Mouse (Mus musculus) granulocyte monocyte progenitor cell, adult 5-6 weeks (primary cell): Measurements from ENCODE around the gene Dock7. TPM values are rescaled to one million over a fixed set of nuclear protein-coding genes. Genes with fewer than 3 reads are reported as not detected.
A peak's percentile ranks its signal among the peaks of the same experiment; 100 is the strongest.

ENCODE experiments used
- ATAC-seq: replicated peaks from 2 replicates; pipeline ENCODE4 v1.8.0; 2016; ENCODE audit warnings: mild to moderate bottlenecking, moderate TSS enrichment, inconsistent platforms; ENCODE audit not compliant: poor library complexity, severe bottlenecking
- total RNA-seq, 2 experiments: library from RNA; stranded (forward) in 1 of 2; stranded (reverse) in 1 of 2; fragments of 200-712, 200-1000 nt in 1 of 2; fragments of >200 nt in 1 of 2; fragmentation: Nextera tagmentation in 1 of 2; gene quantifications; 2 replicates each; pipeline ENCODE4 v1.2.3; 2014 to 2017

Dock7 gene
- total RNA-seq (2014; fragmentation: Nextera tagmentation): 15.6 and 35.3 TPM in 2 replicates
- total RNA-seq (2017): 18.4 and 26.2 TPM in 2 replicates

GRCm38 (mm10) chr4:99120211-99121122, at the start of gene Dock7:
Dock7 (minus strand) TSS chr4:99120915.
- peak; percentile 87 for ATAC-seq

DNA sequence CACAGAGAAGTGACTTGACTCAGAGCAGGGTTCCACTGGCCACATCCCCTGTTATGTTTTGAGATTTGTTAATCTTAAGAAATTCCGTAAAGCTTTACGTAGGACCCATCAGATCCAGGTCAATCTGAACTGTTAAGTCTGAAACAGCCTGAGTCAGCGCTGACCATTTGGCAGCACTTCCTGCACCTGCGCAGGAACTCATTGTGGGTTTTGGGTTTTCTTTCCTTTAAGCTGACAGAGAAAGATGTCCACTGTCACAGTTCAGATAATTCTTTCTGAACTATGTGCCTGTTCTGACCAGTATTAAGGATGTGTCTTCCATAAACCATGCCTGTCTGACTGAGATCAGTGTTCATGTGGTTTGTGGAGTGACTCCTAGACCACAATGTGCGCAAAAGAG, 48.2 kb upstream of the Dock7 start:
- no peak for ATAC-seq

DNA sequence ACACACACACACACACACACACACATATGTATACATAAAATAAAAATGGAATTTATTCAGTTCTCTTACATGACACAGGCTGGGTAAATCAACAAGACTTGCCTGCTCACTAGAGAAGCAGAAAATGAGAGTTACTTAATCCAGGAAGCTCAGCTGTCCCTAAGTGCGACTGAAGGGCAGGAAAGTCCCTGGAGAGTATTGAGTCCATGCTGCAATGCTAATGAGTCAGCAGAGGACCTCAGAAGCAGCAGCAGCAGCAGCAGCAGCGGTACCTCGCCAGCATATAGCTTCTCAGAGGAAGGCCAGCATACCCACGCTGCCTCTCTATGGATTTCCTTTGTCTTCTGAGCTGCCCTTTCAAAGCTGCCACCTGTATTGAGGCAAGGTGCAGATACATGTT, 42.8 kb upstream of the Dock7 start:
- ATAC-seq: peak; percentile 95

DNA sequence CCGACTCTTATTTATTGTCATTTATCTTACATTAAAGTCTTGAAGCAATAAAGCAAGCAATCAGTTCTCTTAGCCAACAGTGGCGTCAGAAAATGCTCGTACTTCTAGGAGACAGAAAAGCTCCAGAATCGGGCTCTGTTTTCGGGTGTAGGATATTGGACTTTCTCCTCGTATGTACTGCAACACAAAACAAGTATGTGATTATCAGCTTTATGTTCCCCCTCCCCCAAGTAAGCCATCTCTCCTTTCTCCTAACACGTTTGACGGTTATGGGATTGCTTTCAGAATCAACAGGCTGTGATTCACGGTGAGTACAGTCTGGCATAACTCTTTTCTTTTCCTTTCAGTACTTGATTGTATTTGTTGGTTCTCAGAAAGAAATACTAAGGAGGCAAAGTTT, 42.3 kb upstream of the Dock7 start:
- no peak for ATAC-seq

- ATAC-seq: no peak
These were observed 40.8 kb upstream of the Dock7 start for GRCm38 (mm10) chr4:99161457-99161971.

GRCm38 (mm10) chr4:99160899-99161298, 40.2 kb upstream of the Dock7 start:
- ATAC-seq: no peak

DNA sequence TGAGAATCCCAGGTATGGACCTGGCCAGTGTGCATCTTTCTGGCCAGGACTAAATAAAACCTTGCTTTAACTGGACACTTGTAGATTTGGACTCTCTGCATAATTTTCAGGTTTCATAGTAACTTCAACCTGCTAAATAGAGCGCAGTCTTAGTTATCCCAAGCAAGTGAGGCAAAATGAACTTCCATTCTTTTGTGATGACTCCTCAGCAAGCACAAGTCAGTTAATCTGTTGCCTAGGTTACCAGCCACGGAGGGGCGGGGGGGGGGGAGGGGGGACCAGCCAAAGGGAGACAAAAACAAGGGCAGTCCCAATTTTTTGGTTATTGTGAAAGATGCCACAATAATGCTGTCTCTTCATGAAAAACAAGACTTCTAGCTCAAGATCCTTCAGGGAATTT, 39.7 kb upstream of the Dock7 start:
- ATAC-seq: no peak

DNA sequence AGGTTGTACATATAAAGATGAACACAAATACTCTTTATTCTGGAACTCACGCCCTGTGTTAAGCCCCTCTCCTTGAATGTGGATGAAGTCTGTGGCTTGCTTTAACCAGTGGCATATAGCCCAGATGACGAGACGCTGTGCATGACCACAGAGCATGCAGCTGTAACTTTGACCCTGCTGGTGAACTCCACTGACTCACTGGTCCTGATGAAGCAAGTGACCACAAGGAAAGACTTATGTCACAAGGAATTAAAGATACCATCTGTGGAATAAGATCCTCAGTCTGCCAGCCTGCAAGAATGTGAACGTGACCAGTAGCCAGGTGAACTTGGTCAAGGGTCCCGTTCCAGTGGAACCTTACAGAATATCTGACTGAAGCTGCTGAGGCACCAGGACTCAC, 37.8 kb upstream of the Dock7 start:
- peak; percentile 83 for ATAC-seq

DNA sequence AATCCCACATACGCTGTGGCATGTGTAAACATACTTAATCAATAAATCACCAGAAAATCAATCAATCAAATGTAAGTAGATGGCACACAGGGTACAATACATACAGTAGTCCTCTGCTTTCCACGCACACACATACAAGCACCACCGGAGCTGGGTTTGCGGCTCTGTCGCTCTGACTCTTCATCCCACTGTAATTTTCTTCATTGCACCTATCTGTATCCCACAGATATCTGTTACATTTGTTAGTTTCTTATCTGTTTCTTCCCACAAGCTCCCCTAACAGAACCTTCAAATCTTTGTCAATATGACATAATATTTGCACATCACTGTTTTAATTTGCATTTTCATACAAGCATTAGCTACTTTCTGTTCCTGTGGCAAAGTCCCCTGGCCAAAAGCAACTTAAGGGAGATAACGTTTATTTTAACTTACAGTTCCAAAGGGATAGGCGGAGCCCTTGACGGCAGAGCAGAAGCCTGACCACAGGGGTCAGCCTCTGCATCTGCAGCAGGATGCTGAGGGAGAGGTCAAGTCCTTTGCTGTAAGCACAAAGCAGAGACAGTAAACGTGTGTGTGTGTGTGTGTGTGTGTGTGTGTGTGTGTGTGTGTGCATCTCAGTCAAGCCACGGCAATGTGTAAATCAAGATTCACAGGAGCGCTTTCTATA, 36.1 kb upstream of the Dock7 start:
- ATAC-seq: no peak

DNA sequence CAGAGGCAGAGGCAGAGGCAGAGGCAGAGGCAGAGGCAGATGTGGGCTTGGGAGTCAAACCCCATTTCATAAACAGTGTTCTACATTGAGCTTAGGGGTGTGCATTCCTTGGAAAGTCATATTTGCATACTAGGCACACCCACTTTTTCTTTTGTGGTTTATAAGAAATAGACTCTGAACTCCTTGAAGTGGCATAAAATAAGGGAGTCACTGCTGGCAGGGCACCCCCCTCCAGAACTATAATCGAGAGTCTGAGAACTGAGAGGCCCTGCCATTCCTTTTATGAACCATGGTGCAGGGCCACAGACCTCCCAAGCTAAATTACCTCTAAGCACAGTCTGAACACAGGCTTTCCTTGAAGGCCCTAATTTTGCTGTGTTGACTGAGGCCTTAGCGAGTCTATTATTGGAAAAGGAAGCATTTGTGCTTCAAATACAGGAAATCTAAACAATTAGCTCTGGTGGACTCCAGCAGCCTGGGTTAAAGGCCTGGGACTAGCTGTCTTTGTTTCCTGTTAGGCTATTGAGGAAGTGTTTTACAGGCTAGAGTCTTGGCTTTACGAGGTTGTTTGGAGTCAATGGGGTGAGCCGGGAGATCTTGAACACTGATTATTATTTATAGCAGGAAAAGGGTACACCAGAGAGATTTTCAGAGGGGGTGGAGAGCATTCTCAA, 31.3 kb upstream of the Dock7 start:
- peak; percentile 46 for ATAC-seq

DNA sequence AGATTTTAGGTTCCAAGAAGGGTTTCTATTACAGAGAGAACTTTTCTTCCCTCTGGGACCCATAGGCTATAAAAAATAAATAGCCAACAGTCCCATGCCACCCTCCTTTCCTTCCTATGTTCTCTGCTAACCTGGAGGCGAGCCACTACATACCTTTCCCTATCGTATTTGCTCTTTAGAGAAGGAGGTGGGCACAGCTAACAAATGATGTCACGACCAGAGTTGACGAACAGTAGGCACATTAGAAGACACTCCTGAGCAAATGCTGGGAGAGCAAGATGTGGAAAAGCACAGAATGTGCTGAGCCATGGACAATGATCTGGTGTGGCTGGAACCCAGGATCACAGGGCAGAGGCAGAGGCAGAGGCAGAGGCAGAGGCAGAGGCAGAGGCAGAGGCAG, 30.7 kb upstream of the Dock7 start:
- ATAC-seq: no peak

- no peak for ATAC-seq
These were observed 22.6 kb upstream of the Dock7 start for GRCm38 (mm10) chr4:99143323-99143722.

DNA sequence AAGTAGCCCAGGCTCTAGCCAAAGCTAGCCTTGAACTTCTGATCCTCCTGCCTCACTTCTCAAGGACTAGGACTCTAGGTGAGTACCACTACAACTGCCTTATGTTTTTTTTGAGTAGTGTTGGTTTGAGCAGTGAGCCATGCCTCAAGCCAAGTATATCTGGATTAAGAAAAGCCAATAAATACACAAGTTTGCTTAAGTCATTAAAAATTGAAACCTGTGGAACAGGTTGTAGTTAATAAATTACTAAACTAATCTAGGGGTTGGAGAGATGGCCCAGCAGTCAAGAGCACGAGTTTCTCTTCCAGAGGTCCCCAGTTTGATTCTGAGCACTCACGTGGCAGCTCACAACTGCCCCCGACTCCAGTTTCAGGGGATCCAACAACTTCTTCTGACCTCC, 20.9 kb upstream of the Dock7 start:
- ATAC-seq: no peak

DNA sequence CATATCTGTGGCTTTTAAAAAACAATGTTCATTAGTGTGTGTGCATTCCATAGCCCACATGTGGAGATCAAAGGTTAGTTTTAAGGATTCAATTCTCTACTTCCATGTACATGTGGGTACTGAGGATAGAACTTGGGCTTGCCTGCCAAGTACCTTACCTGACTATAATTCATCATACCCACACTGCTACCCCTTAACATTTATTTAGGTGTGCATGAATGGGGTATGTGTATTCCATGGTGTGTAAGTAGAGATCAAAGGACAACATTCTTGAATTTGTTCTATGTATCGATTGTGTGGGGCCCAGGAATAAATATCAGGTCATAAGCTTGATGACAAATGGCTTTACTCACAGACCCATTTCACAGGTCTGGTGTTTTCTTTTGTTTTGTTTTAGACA, 20.5 kb upstream of the Dock7 start:
- no peak for ATAC-seq

DNA sequence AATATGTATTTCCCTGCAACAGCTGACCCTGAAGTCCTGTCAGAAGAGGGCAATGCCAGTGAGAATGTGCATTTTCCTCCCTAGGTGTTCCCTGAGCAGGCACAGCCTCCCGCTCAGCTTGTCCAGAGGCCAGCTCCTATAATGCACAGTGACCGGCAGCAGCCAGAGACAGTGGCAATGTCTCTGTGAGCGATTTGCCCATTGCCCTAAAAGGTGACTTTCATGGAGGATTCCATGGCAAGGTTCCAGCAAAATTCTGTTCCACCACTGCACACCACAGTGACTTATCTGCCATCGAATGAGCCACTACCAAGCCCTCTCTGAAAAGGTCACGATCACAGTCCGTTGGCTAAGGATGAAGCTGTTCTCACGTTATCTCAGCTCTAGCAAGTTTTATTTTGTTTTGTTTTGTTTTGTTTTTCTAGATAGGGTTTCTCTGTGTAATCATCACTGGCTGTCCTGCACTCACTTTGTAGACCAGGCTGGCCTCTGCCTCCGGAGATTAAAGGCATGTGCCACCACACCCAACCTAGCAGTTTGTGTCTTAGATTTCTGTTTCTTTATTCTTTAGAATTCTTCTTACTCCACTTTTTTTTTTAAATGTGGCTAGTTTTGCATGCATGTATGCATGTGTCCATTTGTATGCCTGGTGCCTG, 17.4 kb upstream of the Dock7 start:
- ATAC-seq: no peak

DNA sequence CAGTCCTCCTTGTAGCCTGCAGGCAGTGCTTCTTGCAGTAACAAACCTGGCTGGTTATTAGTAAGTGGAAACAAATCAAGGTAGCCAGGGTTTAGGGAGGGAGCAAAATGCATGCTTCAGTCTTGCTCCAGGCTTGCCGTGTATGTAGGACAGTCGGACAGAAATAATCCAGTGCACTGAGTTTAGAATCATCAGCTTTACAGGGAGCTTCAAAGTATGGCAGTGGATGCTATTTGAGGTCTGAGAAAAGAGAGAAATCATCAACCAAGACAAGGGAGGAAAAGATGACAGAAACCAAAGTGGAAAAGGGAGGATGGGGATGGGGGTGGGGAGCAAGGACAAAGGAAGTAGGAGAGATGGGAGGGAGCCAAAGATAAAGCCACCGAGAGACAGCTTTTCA, 13.8 kb upstream of the Dock7 start:
- ATAC-seq: no peak

GRCm38 (mm10) chr4:99133326-99133725, 12.6 kb upstream of the Dock7 start:
- no peak for ATAC-seq

DNA sequence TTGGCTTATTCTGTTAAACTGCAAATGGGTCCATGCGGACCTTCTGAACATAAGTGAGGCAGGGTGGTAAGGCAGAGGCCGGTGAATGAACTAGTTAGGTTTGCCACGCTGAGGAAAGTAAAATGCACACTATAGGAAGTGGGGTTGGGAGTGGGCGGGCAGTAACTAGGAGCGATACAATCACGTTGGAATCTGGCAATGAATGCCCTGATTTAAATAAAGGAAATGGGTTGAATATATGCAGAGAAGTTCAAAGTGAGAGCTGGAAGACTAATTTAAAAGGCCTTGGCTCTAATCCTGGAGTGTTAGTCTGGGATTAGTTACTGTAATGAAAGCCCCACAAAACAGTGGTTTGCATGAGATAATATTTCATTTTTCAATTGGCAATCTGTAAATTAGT, 12.0 kb upstream of the Dock7 start:
- ATAC-seq: no peak

GRCm38 (mm10) chr4:99131227-99131653, 10.5 kb upstream of the Dock7 start:
- peak; percentile 79 for ATAC-seq

DNA sequence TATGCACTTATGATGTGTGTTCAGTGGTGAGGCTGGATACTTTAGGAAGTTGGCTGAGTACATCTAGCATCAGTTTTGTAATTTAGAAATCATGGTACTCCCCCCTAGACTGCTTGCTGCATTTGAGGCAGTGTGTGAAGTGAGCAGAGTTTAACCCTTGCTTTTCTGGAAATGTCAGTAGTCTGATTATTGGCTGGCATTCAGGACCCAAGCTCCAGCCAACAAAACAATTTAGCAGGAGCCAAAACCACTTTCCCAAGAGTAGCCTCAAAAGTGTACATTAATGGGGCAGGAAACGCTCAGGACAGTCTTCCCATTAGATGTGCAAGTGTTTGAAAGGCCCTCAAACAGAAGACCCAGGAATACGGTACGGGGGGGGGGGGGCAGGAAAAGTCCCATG, 2.8 kb upstream of the Dock7 start:
- ATAC-seq: no peak
